Mouse (Mus musculus): Measurements from ENCODE around the gene Dync2li1. TPM values are rescaled to one million over a fixed set of nuclear protein-coding genes. Genes with fewer than 3 reads are reported as not detected.

Dync2li1 gene
- total RNA-seq, 2 experiments from 2014 or later: 3.2 to 3.3 TPM

GRCm38 (mm10) chr17:84608606-84609005 is 17.7 kb upstream of the Dync2li1 start:
- DNase-seq: no peak

- peak; percentile 42 for DNase-seq
Observed at GRCm38 (mm10) chr17:84611500-84611899, 14.8 kb upstream of the Dync2li1 start.

- DNase-seq: no peak
Observed at GRCm38 (mm10) chr17:84611971-84612370, 14.3 kb upstream of the Dync2li1 start.

- DNase-seq: no peak
Observed at GRCm38 (mm10) chr17:84615811-84616210, 10.5 kb upstream of the Dync2li1 start.

- no peak for DNase-seq
Observed at GRCm38 (mm10) chr17:84616526-84617074, 9.7 kb upstream of the Dync2li1 start.

- DNase-seq: no peak
Observed at GRCm38 (mm10) chr17:84617953-84618352, 8.3 kb upstream of the Dync2li1 start.

- no peak for DNase-seq
Observed at GRCm38 (mm10) chr17:84619112-84619511, 7.2 kb upstream of the Dync2li1 start.

- DNase-seq: no peak
Observed at GRCm38 (mm10) chr17:84620076-84620475, 6.2 kb upstream of the Dync2li1 start.

- DNase-seq: no peak
Observed at GRCm38 (mm10) chr17:84620610-84621009, 5.7 kb upstream of the Dync2li1 start.

GRCm38 (mm10) chr17:84621209-84621608 is 5.1 kb upstream of the Dync2li1 start:
- DNase-seq: no peak

- no peak for DNase-seq
Observed at GRCm38 (mm10) chr17:84622028-84622427, 4.3 kb upstream of the Dync2li1 start.

GRCm38 (mm10) chr17:84622873-84623272 is 3.4 kb upstream of the Dync2li1 start:
- DNase-seq: no peak

- DNase-seq: no peak
Observed at GRCm38 (mm10) chr17:84626857-84627305, 585 bp downstream of the Dync2li1 start.

- no peak for DNase-seq
Observed at GRCm38 (mm10) chr17:84627721-84628120, 1.4 kb downstream of the Dync2li1 start.

GRCm38 (mm10) chr17:84628611-84629010 is 2.3 kb downstream of the Dync2li1 start:
- DNase-seq: no peak

GRCm38 (mm10) chr17:84631836-84632235 is 5.5 kb downstream of the Dync2li1 start:
- DNase-seq: no peak

GRCm38 (mm10) chr17:84633443-84633842 is 7.1 kb downstream of the Dync2li1 start:
- no peak for DNase-seq

GRCm38 (mm10) chr17:84636328-84636727 is 10.0 kb downstream of the Dync2li1 start:
- DNase-seq: no peak

- no peak for DNase-seq
Observed at GRCm38 (mm10) chr17:84637971-84638370, 11.7 kb downstream of the Dync2li1 start.

GRCm38 (mm10) chr17:84639796-84640378 is 13.6 kb downstream of the Dync2li1 start:
- no peak for DNase-seq

GRCm38 (mm10) chr17:84641893-84642292 is 15.6 kb downstream of the Dync2li1 start:
- DNase-seq: peak; percentile 56

- no peak for DNase-seq
Observed at GRCm38 (mm10) chr17:84642324-84642723, 16.0 kb downstream of the Dync2li1 start.

- no peak for DNase-seq
Observed at GRCm38 (mm10) chr17:84644292-84645050, 18.2 kb downstream of the Dync2li1 start.

- no peak for DNase-seq
Observed at GRCm38 (mm10) chr17:84645119-84645518, 18.8 kb downstream of the Dync2li1 start.

Data from gastrocnemius, postnatal 10 days (tissue).